Mouse (Mus musculus): ENCODE results near the gene Eci1.

Gene Eci1

DNA sequence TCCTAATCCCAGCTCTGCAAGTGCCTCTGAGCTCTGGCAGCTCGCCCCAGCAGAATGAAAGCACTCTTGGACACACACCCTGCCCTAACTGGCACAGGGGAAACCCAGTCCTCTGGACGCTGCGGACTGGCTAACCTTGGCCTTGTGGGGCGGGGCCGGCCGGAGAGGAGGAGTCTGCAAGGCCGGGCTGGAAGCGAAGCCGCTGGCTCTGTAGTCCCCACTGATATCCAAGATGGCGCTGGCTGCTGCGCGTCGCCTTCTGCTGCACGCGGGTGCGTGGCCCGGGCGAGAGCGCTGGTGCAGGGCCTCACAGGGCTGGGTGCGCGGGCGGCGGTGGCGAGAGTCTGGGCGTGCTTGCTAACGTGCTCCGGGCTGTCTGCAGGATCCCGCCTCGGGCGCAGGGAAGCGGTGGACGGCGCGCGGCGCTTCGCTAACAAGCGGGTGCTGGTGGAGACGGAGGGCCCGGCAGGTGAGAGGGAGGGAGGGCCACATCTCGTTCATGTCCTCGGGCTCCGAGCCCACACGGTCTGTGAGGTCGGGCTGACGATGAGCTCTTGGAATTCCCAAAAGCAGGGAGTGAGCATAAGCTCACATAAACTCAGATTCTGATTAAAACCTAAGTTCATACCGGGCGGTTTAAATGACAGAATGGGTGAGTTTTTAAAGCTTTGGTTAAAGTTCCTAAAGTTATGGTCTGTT is at the start of gene Eci1:
Gene Eci1 (plus strand): TSS at position 171 of the 699 bp plus-strand sequence.
- ATAC-seq (ENCODE audit: insufficient number of reproducible peaks, low FRiP score, low TSS enrichment), result peak; percentile 96

DNA sequence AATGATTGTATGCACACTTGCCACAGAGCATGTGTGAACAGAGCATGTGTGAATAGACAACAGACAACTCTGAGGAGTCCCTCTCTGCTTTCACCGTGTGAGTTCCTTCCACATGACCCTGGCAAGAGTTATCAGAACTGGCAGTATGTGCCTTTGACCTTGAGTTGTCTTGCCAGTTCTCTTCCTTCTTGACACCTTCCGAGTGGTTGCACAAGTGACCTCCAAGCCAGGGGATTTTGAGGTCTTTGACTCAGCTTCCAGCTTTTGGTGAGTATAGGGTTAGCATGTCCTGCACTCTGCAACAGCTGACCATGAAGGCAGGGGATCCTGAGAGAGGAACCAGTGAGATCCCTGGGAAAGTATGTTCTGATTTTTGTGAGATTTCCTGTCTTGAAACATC is 47.9 kb upstream of the Eci1 start:
- no peak for ATAC-seq (ENCODE audit: insufficient number of reproducible peaks, low FRiP score, low TSS enrichment)

DNA sequence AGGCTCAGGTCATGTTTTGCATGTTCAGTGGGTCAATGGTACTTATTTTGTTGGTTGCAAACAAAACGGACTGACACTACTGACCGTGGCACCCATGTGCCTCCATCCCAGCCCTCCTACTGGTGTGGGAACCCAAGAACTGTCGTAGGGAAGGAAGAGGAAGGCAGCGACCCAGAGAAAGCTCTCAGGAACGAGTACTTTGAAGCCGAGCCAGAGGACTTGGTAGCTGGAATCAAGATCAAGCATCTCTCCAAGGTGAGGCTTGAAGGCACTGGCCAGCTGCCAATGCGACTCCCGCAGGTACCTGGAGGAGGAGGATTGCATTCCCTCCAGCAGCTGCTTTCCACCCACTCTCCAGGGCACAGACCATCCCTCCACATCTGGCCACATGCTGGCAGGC is 42.7 kb upstream of the Eci1 start:
- ATAC-seq (ENCODE audit: insufficient number of reproducible peaks, low FRiP score, low TSS enrichment), result no peak

GRCm38 (mm10) chr17:24388711-24389110 is 37.7 kb upstream of the Eci1 start:
- no peak for ATAC-seq (ENCODE audit: insufficient number of reproducible peaks, low FRiP score, low TSS enrichment)

GRCm38 (mm10) chr17:24389865-24390264 is 36.6 kb upstream of the Eci1 start:
- ATAC-seq (ENCODE audit: insufficient number of reproducible peaks, low FRiP score, low TSS enrichment), result no peak

DNA sequence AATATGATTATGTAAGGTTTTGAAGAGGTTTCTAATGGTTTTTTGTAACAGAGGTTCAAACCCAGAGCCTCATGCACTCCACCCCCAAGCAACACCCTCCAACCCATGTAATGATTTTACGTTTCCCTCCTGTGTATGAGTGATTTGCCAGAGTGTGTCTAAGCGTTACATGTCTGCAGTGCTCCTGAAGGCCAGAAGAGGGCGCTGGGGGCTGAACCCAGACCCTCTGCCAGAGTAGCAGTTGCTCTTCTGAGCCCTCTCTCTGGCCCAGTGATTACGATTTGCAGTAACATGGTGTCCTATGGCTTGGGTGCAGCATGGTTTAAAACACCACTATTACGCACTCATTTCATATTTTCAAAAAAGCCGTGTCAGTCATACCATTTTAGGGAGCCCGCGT is 35.3 kb upstream of the Eci1 start:
- ATAC-seq (ENCODE audit: insufficient number of reproducible peaks, low FRiP score, low TSS enrichment), result no peak

GRCm38 (mm10) chr17:24393527-24393926 is 32.9 kb upstream of the Eci1 start:
- no peak for ATAC-seq (ENCODE audit: insufficient number of reproducible peaks, low FRiP score, low TSS enrichment)

DNA sequence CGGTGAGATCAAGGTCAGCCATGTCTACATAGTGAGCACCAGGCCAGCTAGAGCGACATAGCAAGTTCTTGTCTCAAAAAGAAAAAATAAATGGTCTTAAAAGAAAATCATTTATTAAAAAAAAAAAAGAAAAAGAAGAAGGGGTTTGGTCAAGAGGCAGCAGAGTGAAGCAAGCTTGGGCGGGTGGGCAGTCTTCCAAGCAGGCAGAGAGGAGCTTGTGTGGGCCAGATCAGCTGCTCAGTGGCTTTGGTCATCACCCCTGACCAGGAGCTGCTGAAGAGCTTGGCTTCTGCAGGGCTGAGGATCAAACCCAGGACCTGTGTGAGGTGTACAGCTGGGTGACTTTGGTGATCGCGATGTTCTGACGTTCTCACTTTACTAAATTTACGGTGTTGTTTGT is 32.0 kb upstream of the Eci1 start:
- no peak for ATAC-seq (ENCODE audit: insufficient number of reproducible peaks, low FRiP score, low TSS enrichment)

- no peak for ATAC-seq (ENCODE audit: insufficient number of reproducible peaks, low FRiP score, low TSS enrichment)
Observed at GRCm38 (mm10) chr17:24402371-24402770, 24.1 kb upstream of the Eci1 start.

- peak; percentile 45; the same call in 1 of the 2 replicates for ATAC-seq (ENCODE audit: insufficient number of reproducible peaks, low FRiP score, low TSS enrichment)
Observed at GRCm38 (mm10) chr17:24407116-24407803, 19.2 kb upstream of the Eci1 start.

DNA sequence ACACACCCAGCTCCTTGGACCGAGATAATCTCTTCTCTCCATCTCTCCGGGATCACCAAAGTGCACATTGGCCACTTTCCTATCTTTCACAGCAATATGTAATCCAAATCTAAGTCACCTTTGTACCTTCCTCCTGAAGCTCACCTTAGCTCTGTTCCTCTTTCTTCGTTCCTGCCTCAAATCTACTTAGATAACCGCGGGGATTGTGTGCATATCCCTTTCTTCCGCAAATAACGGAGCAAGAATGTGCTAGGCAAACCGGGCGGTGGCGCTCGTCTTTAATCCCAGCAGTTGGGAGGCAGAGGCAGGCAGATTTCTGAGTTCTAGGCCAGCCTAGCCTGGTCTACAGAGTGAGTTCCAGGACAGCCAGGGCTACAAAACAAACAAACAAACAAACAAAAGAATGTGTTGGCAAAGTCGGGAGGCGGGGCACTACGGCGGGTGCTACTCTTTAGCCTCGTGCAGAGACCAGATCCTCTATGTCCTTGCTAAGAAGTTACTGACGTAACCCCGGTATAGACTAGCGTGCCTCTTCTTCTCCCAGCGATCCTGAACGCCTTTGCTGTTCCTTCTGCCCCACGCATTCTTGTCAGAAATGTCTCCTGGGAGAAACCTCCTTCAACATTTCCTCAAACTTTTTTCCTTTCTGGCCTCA is 12.8 kb upstream of the Eci1 start:
- no peak for ATAC-seq (ENCODE audit: insufficient number of reproducible peaks, low FRiP score, low TSS enrichment)

- peak; percentile 84 for ATAC-seq (ENCODE audit: insufficient number of reproducible peaks, low FRiP score, low TSS enrichment)
Observed at GRCm38 (mm10) chr17:24414230-24414976, 12.0 kb upstream of the Eci1 start, which contains the start of gene Rnps1. Gene Rnps1 (plus strand): TSS chr17:24414565.

GRCm38 (mm10) chr17:24415011-24415410 is 11.4 kb upstream of the Eci1 start:
- no peak for ATAC-seq (ENCODE audit: insufficient number of reproducible peaks, low FRiP score, low TSS enrichment)

DNA sequence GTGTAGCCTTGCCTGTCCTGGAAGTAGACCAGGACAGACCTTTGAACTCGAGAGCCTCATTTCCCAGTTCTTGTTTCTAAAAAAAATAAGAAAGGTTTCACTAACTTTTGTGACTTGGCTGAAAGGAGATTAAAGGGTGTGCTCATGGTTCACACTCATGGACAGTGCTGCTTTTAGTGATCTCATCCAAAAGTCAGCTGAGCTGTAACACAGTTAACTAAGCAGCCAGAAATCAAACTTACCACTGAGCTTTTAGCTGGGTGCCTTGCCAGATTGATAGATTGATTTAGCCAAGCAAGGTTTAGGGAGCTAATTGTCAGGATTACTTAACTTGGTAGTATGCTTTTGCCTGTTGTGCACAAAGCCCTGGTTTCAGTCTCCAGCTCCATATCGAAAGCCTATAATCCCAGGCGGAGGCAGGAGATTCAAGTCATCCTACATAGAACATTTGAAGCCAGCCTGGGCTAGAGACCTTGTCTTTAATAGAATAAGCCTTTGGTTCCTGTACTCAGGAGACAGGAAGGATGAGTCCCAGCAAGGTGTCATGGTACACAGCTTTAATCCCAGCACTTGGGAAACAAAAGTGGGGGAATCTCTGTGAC is 10.3 kb upstream of the Eci1 start:
- no peak for ATAC-seq (ENCODE audit: insufficient number of reproducible peaks, low FRiP score, low TSS enrichment)

DNA sequence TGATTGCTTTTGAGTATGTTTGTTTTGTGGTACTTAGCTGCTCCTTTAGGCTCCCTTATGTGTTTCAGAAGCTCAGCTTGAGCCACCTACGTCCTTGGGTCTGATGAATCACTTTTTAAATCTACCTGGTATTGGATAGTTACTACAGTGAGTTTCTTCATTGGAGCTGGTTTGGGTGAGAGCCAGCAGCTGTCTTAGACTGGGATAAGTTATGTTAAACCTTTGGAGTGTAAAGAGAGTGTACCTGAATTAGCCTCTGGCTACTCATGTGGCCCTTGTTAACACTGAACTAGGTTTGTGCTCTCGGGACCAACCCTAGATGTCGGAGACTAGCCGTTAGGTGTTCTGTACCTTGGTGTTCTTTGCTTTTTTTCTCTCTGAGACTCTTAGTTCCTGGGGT is 3.3 kb upstream of the Eci1 start:
- no peak for ATAC-seq (ENCODE audit: insufficient number of reproducible peaks, low FRiP score, low TSS enrichment)

DNA sequence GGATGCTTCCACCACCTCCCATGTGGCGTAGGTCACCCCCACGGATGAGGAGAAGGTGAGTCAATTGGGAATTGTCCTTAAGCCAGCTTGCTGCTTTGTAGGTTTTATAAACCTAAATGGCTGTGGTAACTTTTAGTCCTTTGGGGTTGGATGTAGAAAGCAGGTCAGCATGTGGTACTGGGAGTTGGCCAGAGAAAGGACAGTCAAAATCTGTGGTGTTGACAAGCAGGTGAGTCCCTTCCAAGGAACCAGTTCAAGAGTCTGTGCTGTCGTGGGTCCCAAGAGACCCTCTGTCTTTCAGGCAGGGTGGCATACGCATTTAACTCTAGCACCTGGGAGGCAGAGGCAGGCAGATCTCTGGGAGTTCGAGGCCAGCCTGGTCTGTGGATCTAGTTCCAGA is 2.0 kb upstream of the Eci1 start:
- no peak for ATAC-seq (ENCODE audit: insufficient number of reproducible peaks, low FRiP score, low TSS enrichment)

GRCm38 (mm10) chr17:24425326-24425725 is 1.1 kb upstream of the Eci1 start:
- ATAC-seq (ENCODE audit: insufficient number of reproducible peaks, low FRiP score, low TSS enrichment), result 0 out of 2 replicates have a peak, but pooled peaks have one; percentile 32

DNA sequence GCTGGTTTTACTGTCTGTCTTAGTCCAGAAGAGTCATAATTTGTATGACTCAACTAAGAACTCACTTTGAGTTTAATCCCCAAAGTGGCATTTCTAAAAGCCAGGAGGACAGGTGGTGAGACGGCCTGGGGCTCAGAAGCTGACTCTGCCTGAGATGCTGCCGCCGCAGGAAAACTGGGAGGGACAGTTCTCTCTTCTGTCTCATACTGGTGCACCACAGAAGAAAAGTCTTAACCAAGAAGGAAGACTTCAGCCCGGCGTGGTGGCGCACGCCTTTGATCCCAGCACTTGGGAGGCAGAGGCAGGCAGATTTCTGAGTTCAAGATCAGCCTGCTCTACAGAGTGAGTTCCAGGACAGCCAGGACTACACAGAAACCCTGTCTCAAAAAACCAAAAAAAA is 536 bp upstream of the Eci1 start:
- no peak for ATAC-seq (ENCODE audit: insufficient number of reproducible peaks, low FRiP score, low TSS enrichment)

- no peak for ATAC-seq (ENCODE audit: insufficient number of reproducible peaks, low FRiP score, low TSS enrichment)
Observed at GRCm38 (mm10) chr17:24427170-24427557, 723 bp downstream of the Eci1 start.

- no peak for ATAC-seq (ENCODE audit: insufficient number of reproducible peaks, low FRiP score, low TSS enrichment)
Observed at GRCm38 (mm10) chr17:24429201-24429983, 3.0 kb downstream of the Eci1 start.

Measured in cerebellum, adult (tissue).